8 mouse cellular contexts compared by ENCODE assay signal in genomic region chr6:11906890-11907268, GRCm38 (mm10). TPM values are rescaled to one million over a fixed set of nuclear protein-coding genes. Genes with fewer than 3 reads are reported as not detected.
DNase-seq lines count a peak whose midpoint lies in the region; ATAC-seq and TF ChIP-seq lines count a peak whose summit lies in the region.

No protein-coding gene starts in this region.

- peak; percentile 11; the same call in 1 of the 2 replicates for ATAC-seq in neural tube, embryonic 11.5 days (ENCODE audit: insufficient read depth, low FRiP score, low TSS enrichment)
- ATAC-seq in embryonic facial prominence, embryonic 11.5 days (replicated peaks; ENCODE audit: insufficient number of reproducible peaks, low FRiP score, low TSS enrichment, low read depth): peak; percentile 58
- ATAC-seq in intestine, embryonic 15.5 days: peak; percentile 21
- ATAC-seq in midbrain, postnatal 0 days (ENCODE audit: low FRiP score): peak; percentile 55; the same call in 1 of the 2 replicates

- no peaks in the 10 kb centered on the region for H3K9me3 ChIP-seq in neural tube, embryonic 11.5 days (ENCODE audit: control insufficient read depth, low read length)
- no peaks in the 10 kb centered on the region for H3K9me3 ChIP-seq in embryonic facial prominence, embryonic 11.5 days (replicated peaks; ENCODE audit: control insufficient read depth, low read length)
- no peaks in the 10 kb centered on the region for H3K9me3 ChIP-seq in intestine, embryonic 15.5 days
- no peaks in the 10 kb centered on the region for H3K9me3 ChIP-seq in midbrain, postnatal 0 days (ENCODE audit: low read length)

- peak overlapping the region; percentile 72 for H3K4me2 ChIP-seq in neural tube, embryonic 11.5 days (ENCODE audit: low read depth)
- H3K4me2 ChIP-seq in embryonic facial prominence, embryonic 11.5 days (ENCODE audit: low read depth, low read length): peak overlapping the region; percentile 50
- peak overlapping the region; percentile 64 for H3K4me2 ChIP-seq in intestine, embryonic 15.5 days (replicated peaks)
- peak overlapping the region; percentile 61 for H3K4me2 ChIP-seq in midbrain, postnatal 0 days (ENCODE audit: low read depth, low read length, poor library complexity, severe bottlenecking)

- TF ChIP-seq CTCF in midbrain, postnatal 0 days (IDR thresholded peaks at IDR 0.05): 0 out of 2 replicates have a peak, but pooled peaks have one; percentile 1

- intact Hi-C loops in left cerebral cortex, postnatal 14 days (cut with DNase I): no loop called here

- no peaks in the 10 kb centered on the region for H3K27me3 ChIP-seq in neural tube, embryonic 11.5 days (ENCODE audit: control insufficient read depth, insufficient read depth, low read length)
- H3K27me3 ChIP-seq in embryonic facial prominence, embryonic 11.5 days (ENCODE audit: control insufficient read depth, insufficient read depth, low read length): no peaks in the 10 kb centered on the region
- no peaks in the 10 kb centered on the region for H3K27me3 ChIP-seq in intestine, embryonic 15.5 days (replicated peaks)
- H3K27me3 ChIP-seq in midbrain, postnatal 0 days (ENCODE audit: insufficient read depth, low read length): no peaks in the 10 kb centered on the region

- under 1% methylated on average over 5 of the region's 5 CpGs for WGBS in neural tube, embryonic 11.5 days
- WGBS in embryonic facial prominence, embryonic 11.5 days: 0% methylated on average over 5 of the region's 5 CpGs
- WGBS in intestine, embryonic 15.5 days: 0% methylated on average over 5 of the region's 5 CpGs
- WGBS in midbrain, postnatal 0 days: 2% methylated on average over 5 of the region's 5 CpGs

- DNase-seq in neural tube, embryonic 11.5 days (ENCODE audit: low spot score): no peak
- DNase-seq in neural tube, embryonic 10.5 days (ENCODE audit: extremely low spot score, low spot score): no peak
- peak; percentile 19 for DNase-seq in embryonic facial prominence, embryonic 11.5 days (ENCODE audit: low spot score)
- DNase-seq in midbrain, postnatal 0 days (ENCODE audit: low spot score): peak; percentile 41
- no peak for DNase-seq in spleen, adult 18-20 months
- DNase-seq in right cerebral cortex, postnatal 14 days: no peak
- no peak for DNase-seq in left cerebral cortex, postnatal 14 days (ENCODE audit: low spot score in 2 of 2)

- H3K4me3 ChIP-seq in neural tube, embryonic 11.5 days (ENCODE audit: low read depth, low read length): peak overlapping the region; percentile 70
- H3K4me3 ChIP-seq in embryonic facial prominence, embryonic 11.5 days (ENCODE audit: low read depth, low read length): peak overlapping the region; percentile 79
- H3K4me3 ChIP-seq in intestine, embryonic 15.5 days (replicated peaks): peak overlapping the region; percentile 78
- peak overlapping the region; percentile 80 for H3K4me3 ChIP-seq in midbrain, postnatal 0 days (ENCODE audit: low read depth, low read length)

- H3K9ac ChIP-seq in neural tube, embryonic 11.5 days (ENCODE audit: low read length): peak overlapping the region; percentile 83
- peak overlapping the region; percentile 87 for H3K9ac ChIP-seq in embryonic facial prominence, embryonic 11.5 days (replicated peaks; ENCODE audit: low read length)
- H3K9ac ChIP-seq in intestine, embryonic 15.5 days: peak overlapping the region; percentile 88
- peak overlapping the region; percentile 96 for H3K9ac ChIP-seq in midbrain, postnatal 0 days (replicated peaks; ENCODE audit: low read length, poor library complexity, severe bottlenecking)

- H3K4me1 ChIP-seq in neural tube, embryonic 11.5 days (ENCODE audit: control insufficient read depth, insufficient read depth, low read length): peaks cover 5% of the 10 kb centered on the region; the same call in 1 of the 2 replicates
- H3K4me1 ChIP-seq in embryonic facial prominence, embryonic 11.5 days (ENCODE audit: control insufficient read depth, insufficient read depth, low read length): no peaks in the 10 kb centered on the region
- peaks cover 8% of the 10 kb centered on the region for H3K4me1 ChIP-seq in intestine, embryonic 15.5 days (replicated peaks)
- H3K4me1 ChIP-seq in midbrain, postnatal 0 days (ENCODE audit: insufficient read depth, low read length): 0 out of 2 replicates have a peak, but pooled peaks cover 8% of the 10 kb centered on the region

- H3K36me3 ChIP-seq in neural tube, embryonic 11.5 days (ENCODE audit: control insufficient read depth, insufficient read depth, low read length): no peaks in the 10 kb centered on the region
- H3K36me3 ChIP-seq in embryonic facial prominence, embryonic 11.5 days (replicated peaks; ENCODE audit: control insufficient read depth, insufficient read depth, low read depth, low read length): peaks cover 3% of the 10 kb centered on the region
- peaks cover 5% of the 10 kb centered on the region; the same call in 1 of the 2 replicates for H3K36me3 ChIP-seq in intestine, embryonic 15.5 days
- H3K36me3 ChIP-seq in midbrain, postnatal 0 days (ENCODE audit: insufficient read depth, low read length): peaks cover 3% of the 10 kb centered on the region; the same call in 1 of the 2 replicates

- no peak overlapping the region for H3K27ac ChIP-seq in neural tube, embryonic 11.5 days (ENCODE audit: low read depth, low read length)
- H3K27ac ChIP-seq in embryonic facial prominence, embryonic 11.5 days (replicated peaks; ENCODE audit: low read depth, low read length): peak overlapping the region; percentile 22; the same call in 1 of the 2 replicates
- H3K27ac ChIP-seq in intestine, embryonic 15.5 days: peak overlapping the region; percentile 82
- H3K27ac ChIP-seq in midbrain, postnatal 0 days (ENCODE audit: low read depth, low read length): peak overlapping the region; percentile 77

RNA-seq across cellular contexts. Expression of gene Ndufa4, which starts 0.4 kb away (rescaled TPM):
- polyA plus RNA-seq in neural tube, embryonic 11.5 days (2014; fragmentation: Nextera tagmentation; extraction: Ambion mirVana): 844 and 850 TPM in 2 replicates
- 800 and 841 TPM in 2 replicates for polyA plus RNA-seq in embryonic facial prominence, embryonic 11.5 days (2014; fragmentation: Nextera tagmentation; extraction: Ambion mirVana)
- 1,137 TPM in 2 replicates for polyA plus RNA-seq in intestine, embryonic 15.5 days (2015; fragmentation: Nextera tagmentation; extraction: Ambion mirVana)
- total RNA-seq in midbrain, postnatal 0 days (2014; rRNA removed): 539 and 603 TPM in 2 replicates
- 1,360 and 1,495 TPM in 2 replicates for polyA plus RNA-seq in midbrain, postnatal 0 days (2015; fragmentation: Nextera tagmentation; extraction: Ambion mirVana)
- 100 to 1,000 TPM; 873 to 899 TPM for total RNA-seq in left cerebral cortex, postnatal 14 days (2021)

RNA-seq across cellular contexts. Expression of gene Phf14, which starts 0.7 kb away (rescaled TPM):
- 83.8 and 84.9 TPM in 2 replicates for polyA plus RNA-seq in neural tube, embryonic 11.5 days (2014; fragmentation: Nextera tagmentation; extraction: Ambion mirVana)
- 88.1 and 106 TPM in 2 replicates for polyA plus RNA-seq in embryonic facial prominence, embryonic 11.5 days (2014; fragmentation: Nextera tagmentation; extraction: Ambion mirVana)
- polyA plus RNA-seq in intestine, embryonic 15.5 days (2015; fragmentation: Nextera tagmentation; extraction: Ambion mirVana): 49.7 and 51.3 TPM in 2 replicates
- total RNA-seq in midbrain, postnatal 0 days (2014; rRNA removed): 106 and 147 TPM in 2 replicates
- polyA plus RNA-seq in midbrain, postnatal 0 days (2015; fragmentation: Nextera tagmentation; extraction: Ambion mirVana): 68.0 and 88.6 TPM in 2 replicates
- total RNA-seq in left cerebral cortex, postnatal 14 days (2021): 100 to 1,000 TPM; 113 to 114 TPM

Comparison
In these comparisons a context has a peak if more than half of its experiments do, and no peak if none do; other contexts are left out.
1. DNase-seq: peak in embryonic facial prominence, embryonic 11.5 days (single experiment) and midbrain, postnatal 0 days (single experiment); none in neural tube, embryonic 11.5 days (single experiment), neural tube, embryonic 10.5 days (single experiment), spleen, adult 18-20 months (0 of 2), right cerebral cortex, postnatal 14 days (single experiment) and left cerebral cortex, postnatal 14 days (0 of 2).
2. Peak in every context shown above with its lines, with median percentiles within 50 percentile points of each other: ATAC-seq, H3K4me2 ChIP-seq, H3K4me3 ChIP-seq and H3K9ac ChIP-seq.